Mouse (Mus musculus): Measurements from ENCODE around the gene Tbx20.

The Tbx20 gene

DNA sequence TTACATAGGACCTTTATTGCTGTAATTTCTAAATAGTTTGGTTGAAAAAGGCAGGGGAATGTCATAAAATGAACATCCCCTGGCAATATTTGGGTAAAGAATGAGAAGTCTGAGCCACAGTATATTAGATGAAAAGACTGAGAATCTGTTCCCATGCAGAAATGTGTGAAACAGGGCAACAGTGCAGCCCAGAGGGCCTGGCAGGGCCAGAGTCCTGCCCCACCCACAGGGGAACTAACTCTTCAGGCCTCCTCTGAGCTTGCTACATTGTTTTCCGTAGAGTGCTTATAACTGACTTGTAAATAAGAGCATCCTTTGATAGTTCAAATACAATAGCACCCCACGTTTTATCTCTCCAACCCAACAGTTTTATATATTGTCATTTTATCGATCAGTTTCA, 7.0 kb downstream of the Tbx20 start:
- no peak for DNase-seq (ENCODE audit: low spot score)

GRCm38 (mm10) chr9:24765572-24765971, 8.5 kb downstream of the Tbx20 start:
- DNase-seq (ENCODE audit: low spot score) = no peak

- DNase-seq (ENCODE audit: low spot score) = no peak
Observed at GRCm38 (mm10) chr9:24760461-24760860, 13.6 kb downstream of the Tbx20 start.

DNA sequence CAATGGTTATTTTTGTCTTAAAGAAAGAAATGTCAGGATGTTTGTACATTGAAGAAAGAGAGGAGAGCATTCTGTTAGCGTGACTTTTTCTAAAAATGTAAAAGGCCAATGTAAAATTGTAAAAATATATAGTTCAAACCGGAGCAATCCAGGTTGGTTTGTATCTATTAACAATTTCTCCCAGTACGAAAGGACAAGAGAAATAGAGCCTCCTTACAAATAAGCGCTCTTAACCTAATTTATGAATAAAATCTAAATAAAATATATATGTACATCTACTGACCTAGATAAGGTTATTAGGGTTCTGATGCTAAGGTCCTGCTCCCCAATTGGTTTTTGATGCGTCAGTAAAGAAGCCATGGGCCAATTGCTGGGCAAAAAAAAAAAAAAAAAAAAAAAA, 29.1 kb downstream of the Tbx20 start:
- no peak for DNase-seq (ENCODE audit: low spot score)

GRCm38 (mm10) chr9:24701246-24701645, 72.9 kb downstream of the Tbx20 start:
- DNase-seq (ENCODE audit: low spot score) = no peak

GRCm38 (mm10) chr9:24696405-24696778, 77.7 kb downstream of the Tbx20 start:
- DNase-seq (ENCODE audit: low spot score) = no peak

DNA sequence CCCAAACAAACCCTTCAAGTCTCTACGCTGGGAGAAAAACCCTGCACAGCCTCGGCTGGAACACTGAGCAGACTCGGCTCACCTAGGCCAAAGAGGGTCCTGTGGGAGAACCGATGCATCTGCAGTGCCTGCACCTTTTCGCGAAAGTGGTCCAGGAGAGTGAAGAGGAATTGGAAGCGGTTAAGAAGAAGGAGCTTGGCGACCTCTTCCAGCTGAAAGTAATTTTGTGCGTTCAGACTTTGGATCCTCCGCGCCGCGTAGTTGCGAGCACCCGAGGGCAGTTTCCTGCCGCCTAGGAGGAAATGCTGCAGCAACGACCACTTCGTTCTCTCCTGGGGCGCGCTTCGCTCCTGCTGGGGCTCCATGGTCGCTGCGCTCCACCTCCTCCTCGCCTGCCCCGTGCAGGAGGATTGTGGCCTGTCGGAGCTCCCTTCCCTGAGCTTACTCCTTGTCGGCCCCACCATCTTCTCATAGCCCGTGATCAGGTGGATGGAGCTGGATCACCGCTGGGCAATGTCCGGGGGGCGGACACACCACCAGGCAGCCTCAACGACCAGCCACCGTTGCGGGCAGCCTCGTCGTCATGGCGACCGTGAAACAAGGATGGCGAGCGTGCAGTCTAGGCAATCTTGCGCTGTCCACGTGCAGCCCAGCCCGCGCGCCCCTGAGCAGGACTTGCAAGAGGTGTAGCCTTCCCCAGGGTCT, 78.3 kb downstream of the Tbx20 start, which contains the start of gene Dpy19l2:
TSS of gene Dpy19l2 (minus strand) at position 594 of the 705 bp plus-strand sequence.
- no peak for DNase-seq (ENCODE audit: low spot score)
